Mouse (Mus musculus) C2C12 (cell line): ENCODE data around the gene Spaca4.

ENCODE experiments used
- CEBPB ChIP-seq: IDR thresholded peaks from one replicate; pipeline ENCODE4 v1.6.1; 2011; ENCODE audit warnings: low read depth, mild to moderate bottlenecking, control low read depth, moderate library complexity
- CTCF ChIP-seq: IDR thresholded peaks from one replicate; pipeline ENCODE4 v1.5.1; 2011; ENCODE audit not compliant: control insufficient read depth, insufficient read depth, insufficient read length
- MAX ChIP-seq: IDR thresholded peaks from one replicate; pipeline ENCODE4 v1.6.1; 2011; ENCODE audit warnings: mild to moderate bottlenecking, control low read depth
- MYOD1 ChIP-seq: IDR thresholded peaks from one replicate; pipeline ENCODE4 v1.6.1; 2011; ENCODE audit warnings: low read depth; ENCODE audit not compliant: control insufficient read depth, insufficient read length

- TF ChIP-seq CEBPB (no peak), CTCF (no peak), MAX (no peak), MYOD1 (no peak)
Observed at GRCm38 (mm10) chr7:45741308-45741707, 15.7 kb upstream of the Spaca4 start.
